Mouse (Mus musculus) hindbrain, postnatal 0 days (tissue): Measurements from ENCODE around the gene Tenm3. TPM values are rescaled to one million over a fixed set of nuclear protein-coding genes. Genes with fewer than 3 reads are reported as not detected.

Experiments
- ATAC-seq: fragments of 200-750 bp; cut with Nextera tagmentation; 2 replicates; pipeline ENCODE4 v1.8.0; 2017; ENCODE audit warnings: mild to moderate bottlenecking, moderate TSS enrichment, moderate library complexity
- DNase-seq: peaks from one replicate; pipeline ENCODE4 v3.0.0-alpha.2; 2015; ENCODE audit warnings: low spot score
- H3K27ac ChIP-seq: fragments of 300-500 bp; sonication (generic); 2 replicates; pipeline ENCODE4 v1.5.1; 2014; ENCODE audit warnings: mild to moderate bottlenecking
- H3K27me3 ChIP-seq: fragments of 300-500 bp; sonication (generic); 2 replicates; pipeline ENCODE4 v1.6.1; 2014; ENCODE audit warnings: low read length, mixed read lengths; ENCODE audit not compliant: insufficient read depth
- H3K36me3 ChIP-seq: fragments of 300-500 bp; sonication (generic); 2 replicates; pipeline ENCODE4 v1.6.1; 2014; ENCODE audit warnings: low read length, mixed read lengths; ENCODE audit not compliant: insufficient read depth
- H3K4me1 ChIP-seq: fragments of 300-500 bp; sonication (generic); 2 replicates; pipeline ENCODE4 v1.6.1; 2014; ENCODE audit warnings: antibody characterized with exemption, low read length, mixed read lengths; ENCODE audit not compliant: insufficient read depth
- H3K4me2 ChIP-seq: fragments of 300-500 bp; sonication (generic); 2 replicates; pipeline ENCODE4 v1.6.1; 2014; ENCODE audit warnings: low read depth, mild to moderate bottlenecking, low read length, moderate library complexity, mixed read lengths
- H3K4me3 ChIP-seq: fragments of 300-500 bp; sonication (generic); 2 replicates; pipeline ENCODE4 v1.5.1; 2014; ENCODE audit warnings: low read length
- H3K9ac ChIP-seq: fragments of 300-500 bp; sonication (generic); replicated peaks from 2 replicates; pipeline ENCODE4 v1.6.1; 2014; ENCODE audit warnings: mild to moderate bottlenecking, low read length, moderate library complexity, mixed read lengths
- H3K9me3 ChIP-seq: fragments of 300-500 bp; sonication (generic); 2 replicates; pipeline ENCODE4 v1.6.1; 2016; ENCODE audit warnings: low read length, mixed read lengths
- CTCF ChIP-seq: IDR thresholded peaks from 2 replicates; pipeline ENCODE4 v1.5.1; 2016; ENCODE audit warnings: antibody characterized with exemption, control low read depth, low read depth
- WGBS: fragments of 180-500 bp; shearing (Covaris S2); extraction: QIAGEN DNeasy Blood & Tissue Kit; methylation state at CpG from one replicate; pipeline ENCODE4 v1.1.7; 2014; 5-methylcytosine and 5-hydroxymethylcytosine counted together
- polyA plus RNA-seq: library from polyadenylated mRNA; unstranded; fragments of >200 nt; fragmentation: Nextera tagmentation; extraction: Ambion mirVana; gene quantifications from 2 replicates; pipeline ENCODE4 v1.2.1, GENCODE M21; 2015
- total RNA-seq: library from RNA; depleted of rRNA; stranded (reverse); fragments of >200 nt; gene quantifications from 2 replicates; pipeline ENCODE4 v1.2.3, GENCODE M21; 2014

Gene Tenm3
- total and polyA plus RNA-seq, 2 experiments from 2014 or later: 21.3 to 151 TPM

GRCm38 (mm10) chr8:48522004-48522403 lies 321.7 kb downstream of the Tenm3 start:
- WGBS: 78% methylated on average over 8 of the region's 8 CpGs
- Histone ChIP-seq H3K4me3 (no peak overlapping the region), H3K36me3 (no peaks in the 10 kb centered on the region), H3K9ac (no peak overlapping the region), H3K4me1 (no peaks in the 10 kb centered on the region), H3K4me2 (no peak overlapping the region), H3K9me3 (no peaks in the 10 kb centered on the region), H3K27ac (no peak overlapping the region), H3K27me3 (no peaks in the 10 kb centered on the region)
- TF ChIP-seq CTCF: no peak
- DNase-seq (no peak), ATAC-seq (no peak)

- H3K27me3 ChIP-seq: no peaks in the 10 kb centered on the region
- ATAC-seq (no peak), DNase-seq (no peak)
- TF ChIP-seq CTCF: no peak
- no peak overlapping the region for H3K4me2 ChIP-seq
- H3K4me1 ChIP-seq: no peaks in the 10 kb centered on the region
- no peak overlapping the region for H3K9ac ChIP-seq
- H3K36me3 ChIP-seq: no peaks in the 10 kb centered on the region
- no peaks in the 10 kb centered on the region for H3K9me3 ChIP-seq
- no peak overlapping the region for H3K27ac ChIP-seq
- H3K4me3 ChIP-seq: no peak overlapping the region
Observed at GRCm38 (mm10) chr8:48517431-48517830, 326.3 kb downstream of the Tenm3 start.

GRCm38 (mm10) chr8:48514230-48514629 lies 329.5 kb downstream of the Tenm3 start:
- ATAC-seq: no peak
- no peak overlapping the region for H3K27ac ChIP-seq
- no peaks in the 10 kb centered on the region; the same call in 1 of the 2 replicates for H3K4me1 ChIP-seq
- no peak overlapping the region for H3K4me2 ChIP-seq
- H3K36me3 ChIP-seq: no peaks in the 10 kb centered on the region
- H3K4me3 ChIP-seq: no peak overlapping the region
- H3K27me3 ChIP-seq: no peaks in the 10 kb centered on the region
- H3K9me3 ChIP-seq: no peaks in the 10 kb centered on the region
- 75% methylated on average over 4 of the region's 4 CpGs for WGBS
- no peak overlapping the region for H3K9ac ChIP-seq
- no peak for TF ChIP-seq CTCF
- DNase-seq: no peak

GRCm38 (mm10) chr8:48513801-48514200 lies 329.9 kb downstream of the Tenm3 start:
- H3K9me3 ChIP-seq: no peaks in the 10 kb centered on the region
- H3K4me2 ChIP-seq: no peak overlapping the region
- no peaks in the 10 kb centered on the region; the same call in 1 of the 2 replicates for H3K4me1 ChIP-seq
- no peak overlapping the region for H3K4me3 ChIP-seq
- no peaks in the 10 kb centered on the region for H3K27me3 ChIP-seq
- H3K36me3 ChIP-seq: no peaks in the 10 kb centered on the region
- H3K27ac ChIP-seq: no peak overlapping the region
- no peak overlapping the region for H3K9ac ChIP-seq
- ATAC-seq: no peak
- TF ChIP-seq CTCF: no peak
- WGBS: 90% methylated on average over 7 of the region's 7 CpGs
- DNase-seq: no peak

GRCm38 (mm10) chr8:48511546-48511945 lies 332.2 kb downstream of the Tenm3 start:
- Histone ChIP-seq H3K27me3 (no peaks in the 10 kb centered on the region), H3K4me2 (peak overlapping the region; percentile 21; the same call in 1 of the 2 replicates), H3K36me3 (no peaks in the 10 kb centered on the region), H3K4me1 (no peaks in the 10 kb centered on the region; the same call in 1 of the 2 replicates), H3K4me3 (no peak overlapping the region), H3K27ac (peak overlapping the region; percentile 45; the same call in 1 of the 2 replicates), H3K9me3 (no peaks in the 10 kb centered on the region), H3K9ac (no peak overlapping the region)
- WGBS: 81% methylated on average over 12 of the region's 12 CpGs
- DNase-seq (no peak), ATAC-seq (no peak)
- no peak for TF ChIP-seq CTCF

- Histone ChIP-seq H3K27ac (peak overlapping the region; percentile 45; the same call in 1 of the 2 replicates), H3K4me3 (no peak overlapping the region), H3K4me1 (no peaks in the 10 kb centered on the region; the same call in 1 of the 2 replicates), H3K36me3 (no peaks in the 10 kb centered on the region), H3K9ac (no peak overlapping the region), H3K27me3 (no peaks in the 10 kb centered on the region), H3K4me2 (peak overlapping the region; percentile 21; the same call in 1 of the 2 replicates), H3K9me3 (no peaks in the 10 kb centered on the region)
- ATAC-seq (no peak), DNase-seq (peak; percentile 51)
- no peak for TF ChIP-seq CTCF
- WGBS: 66% methylated on average over 14 of the region's 14 CpGs
Observed at GRCm38 (mm10) chr8:48511137-48511536, 332.6 kb downstream of the Tenm3 start.

- Histone ChIP-seq H3K9me3 (no peaks in the 10 kb centered on the region), H3K36me3 (no peaks in the 10 kb centered on the region), H3K4me3 (peak overlapping the region; percentile 35), H3K9ac (peak overlapping the region; percentile 49), H3K4me2 (peak overlapping the region; percentile 64), H3K4me1 (no peaks in the 10 kb centered on the region; the same call in 1 of the 2 replicates), H3K27me3 (no peaks in the 10 kb centered on the region), H3K27ac (peak overlapping the region; percentile 72)
- WGBS: 26% methylated on average over 29 of the region's 29 CpGs
- no peak for TF ChIP-seq CTCF
- ATAC-seq: peak; percentile 84
- DNase-seq: peak; percentile 80
Observed at GRCm38 (mm10) chr8:48508641-48509599, 334.8 kb downstream of the Tenm3 start.
